Mouse (Mus musculus) Patski (cell line): ENCODE data around the gene Arih2. TPM values are rescaled to one million over a fixed set of nuclear protein-coding genes. Genes with fewer than 3 reads are reported as not detected.

Experiments used
- ATAC-seq: fragments of 100-300 bp; one replicate; pipeline ENCODE4 v1.8.0; 2021
- CTCF ChIA-PET: fragments of 350-600 bp; sonication (Branson Sonifier 250); formaldehyde crosslinking; loops from one replicate; lab custom pipeline; 2022; ENCODE audit warnings: inconsistent platforms; lab: Charles Lee
- POLR2A ChIA-PET: fragments of 350-600 bp; sonication (Branson Sonifier 250); formaldehyde crosslinking; loops from one replicate; lab custom pipeline; 2022; ENCODE audit warnings: antibody characterized with exemption, inconsistent platforms; lab: Charles Lee
- DNase-seq: peaks from one replicate; pipeline ENCODE4 v3.0.0-alpha.2; 2011; ENCODE audit warnings: low read depth, low spot score
- H3K27me3 ChIP-seq: fragments of 371-371 bp; one replicate; pipeline ENCODE4 v1.5.1; 2021
- CTCF ChIP-seq: fragments of 100-300 bp; IDR thresholded peaks from one replicate; pipeline ENCODE4 v1.5.1; 2021
- in situ Hi-C: fragments of 300-500 bp; cut with MboI; formaldehyde crosslinking; loops from 3 replicates; pipeline ENCODE4 v1.11.1; 2018; ENCODE audit warnings: low pct_unique_long_range_greater_than_20kb, mixed read lengths
- polyA plus RNA-seq: library from polyadenylated mRNA; unstranded; gene quantifications from one replicate; pipeline ENCODE4 v1.2.3, GENCODE M21; 2021

The Arih2 gene
- polyA plus RNA-seq, 1 experiment from 2014 or later = 43.7 TPM

GRCm38 (mm10) chr9:108587571-108588180, 61.5 kb downstream of the Arih2 start:
- CTCF ChIA-PET = no interaction called here
- no peak for TF ChIP-seq CTCF

GRCm38 (mm10) chr9:108579344-108579690, 69.9 kb downstream of the Arih2 start:
- ChIA-PET CTCF (interaction anchor here (1.3 kb wide), 1 partner anchor 13 kb away, joined by 5 read pairs; no protein-coding TSS in a partner anchor), POLR2A (interaction anchor here (1.6 kb wide), 1 partner anchor 10 kb away, joined by 11 read pairs; no protein-coding TSS in a partner anchor)
- no peak for ATAC-seq
- no peak for DNase-seq
- TF ChIP-seq CTCF = no peak
- H3K27me3 ChIP-seq = no peaks in the 10 kb centered on the region
- in situ Hi-C loops = no loop called here

More at GRCm38 (mm10) chr9:108587571-108588180, 61.5 kb downstream of the Arih2 start:
- POLR2A ChIA-PET = interaction anchor here (3.3 kb wide), 1 partner anchor 9 kb away, joined by 11 read pairs; the partner anchor contains the start of gene Wdr6
- ATAC-seq = no peak
- in situ Hi-C loops = no loop called here
- DNase-seq = no peak
- H3K27me3 ChIP-seq = no peaks in the 10 kb centered on the region

GRCm38 (mm10) chr9:108578545-108579343, 70.4 kb downstream of the Arih2 start, which contains the start of gene Wdr6:
Gene Wdr6 (minus strand): TSS chr9:108578739.
- no peak for DNase-seq
- peak; percentile 92 for ATAC-seq
- ChIA-PET POLR2A (interaction anchor here (1.6 kb wide), 1 partner anchor 10 kb away, joined by 11 read pairs; no protein-coding TSS in a partner anchor), CTCF (interaction anchor here (1.3 kb wide), 1 partner anchor 13 kb away, joined by 5 read pairs; no protein-coding TSS in a partner anchor)
- TF ChIP-seq CTCF = no peak
- in situ Hi-C loops = no loop called here
- H3K27me3 ChIP-seq = no peaks in the 10 kb centered on the region

GRCm38 (mm10) chr9:108577934-108578544, 71.1 kb downstream of the Arih2 start:
- ChIA-PET CTCF (no interaction called here), POLR2A (interaction anchor here (1.2 to 1.6 kb wide), 3 partner anchors 9 to 11 kb away, joined by 3 to 11 read pairs (median 5); partner anchors contain the start of gene Ndufaf3)
- DNase-seq (no peak), ATAC-seq (peak; percentile 3)
- in situ Hi-C loops = no loop called here
- no peak for TF ChIP-seq CTCF
- no peaks in the 10 kb centered on the region for H3K27me3 ChIP-seq

- TF ChIP-seq CTCF = no peak
- DNase-seq = no peak
- no peak for ATAC-seq
- no peaks in the 10 kb centered on the region for H3K27me3 ChIP-seq
- CTCF ChIA-PET = interaction anchor here (0.8 kb wide), 1 partner anchor 19 kb away, joined by 3 read pairs; no protein-coding TSS in a partner anchor
- POLR2A ChIA-PET = interaction anchor here (0.6 to 1.3 kb wide), 5 partner anchors 8 to 500 kb away, joined by 3 to 5 read pairs (median 3); partner anchors contain the start of gene Ndufaf3
- in situ Hi-C loops = no loop called here
These were observed 72.2 kb downstream of the Arih2 start for GRCm38 (mm10) chr9:108577025-108577424.

- in situ Hi-C loops = no loop called here
- POLR2A ChIA-PET = no interaction called here
- H3K27me3 ChIP-seq = no peaks in the 10 kb centered on the region
- CTCF ChIA-PET = interaction anchor here (1.1 kb wide), 1 partner anchor 28 kb away, joined by 3 read pairs; no protein-coding TSS in a partner anchor
- TF ChIP-seq CTCF = no peak
- ATAC-seq (no peak), DNase-seq (no peak)
These were observed 73.6 kb downstream of the Arih2 start for GRCm38 (mm10) chr9:108575321-108576297.

GRCm38 (mm10) chr9:108574921-108575320, 74.3 kb downstream of the Arih2 start:
- ATAC-seq (no peak), DNase-seq (no peak)
- POLR2A ChIA-PET = no interaction called here
- CTCF ChIA-PET = interaction anchor here (2.2 kb wide), 1 partner anchor 71 kb away, joined by 5 read pairs; no protein-coding TSS in a partner anchor
- in situ Hi-C loops = no loop called here
- TF ChIP-seq CTCF = no peak
- H3K27me3 ChIP-seq = no peaks in the 10 kb centered on the region

- no peak for TF ChIP-seq CTCF
- H3K27me3 ChIP-seq = no peaks in the 10 kb centered on the region
- ChIA-PET POLR2A (interaction anchor here (1.1 kb wide), 1 partner anchor 23 kb away, joined by 3 read pairs; no protein-coding TSS in a partner anchor), CTCF (interaction anchor here (1.2 to 2.2 kb wide), 2 partner anchors 23 to 72 kb away, joined by 4 to 5 read pairs; no protein-coding TSS in a partner anchor)
- DNase-seq (no peak), ATAC-seq (no peak)
- in situ Hi-C loops = no loop called here
These were observed 75.2 kb downstream of the Arih2 start for GRCm38 (mm10) chr9:108573774-108574690.
